Mouse (Mus musculus): ENCODE measurements around the gene Ralgps1. TPM values are rescaled to one million over a fixed set of nuclear protein-coding genes. Genes with fewer than 3 reads are reported as not detected.
A peak's percentile ranks its signal among the peaks of the same experiment; 100 is the strongest.
"Not testable (repeated sequence)": the region's sequence is repeated elsewhere in the genome, so short reads cannot be mapped to it uniquely, and the experiment has no call there.

Ralgps1 gene
- polyA plus RNA-seq, 1 experiment from 2014 or later: 0.63 TPM

- Histone ChIP-seq H3K4me2 (no peak overlapping the region), H3K27ac (no peak overlapping the region), H3K4me1 (replicated peaks) (peaks cover 26% of the 10 kb centered on the region), H3K9me3 (replicated peaks) (no peaks in the 10 kb centered on the region), H3K9ac (no peak overlapping the region), H3K4me3 (replicated peaks) (no peak overlapping the region), H3K27me3 (no peaks in the 10 kb centered on the region), H3K36me3 (no peaks in the 10 kb centered on the region)
- ATAC-seq (ENCODE audit: low read depth) (no peak), DNase-seq (no peak)
- WGBS (ENCODE audit: insufficient replicate concordance): 70% methylated on average over 4 of the region's 4 CpGs
Observed at GRCm38 (mm10) chr2:33219637-33220036, 151.6 kb downstream of the Ralgps1 start.

DNA sequence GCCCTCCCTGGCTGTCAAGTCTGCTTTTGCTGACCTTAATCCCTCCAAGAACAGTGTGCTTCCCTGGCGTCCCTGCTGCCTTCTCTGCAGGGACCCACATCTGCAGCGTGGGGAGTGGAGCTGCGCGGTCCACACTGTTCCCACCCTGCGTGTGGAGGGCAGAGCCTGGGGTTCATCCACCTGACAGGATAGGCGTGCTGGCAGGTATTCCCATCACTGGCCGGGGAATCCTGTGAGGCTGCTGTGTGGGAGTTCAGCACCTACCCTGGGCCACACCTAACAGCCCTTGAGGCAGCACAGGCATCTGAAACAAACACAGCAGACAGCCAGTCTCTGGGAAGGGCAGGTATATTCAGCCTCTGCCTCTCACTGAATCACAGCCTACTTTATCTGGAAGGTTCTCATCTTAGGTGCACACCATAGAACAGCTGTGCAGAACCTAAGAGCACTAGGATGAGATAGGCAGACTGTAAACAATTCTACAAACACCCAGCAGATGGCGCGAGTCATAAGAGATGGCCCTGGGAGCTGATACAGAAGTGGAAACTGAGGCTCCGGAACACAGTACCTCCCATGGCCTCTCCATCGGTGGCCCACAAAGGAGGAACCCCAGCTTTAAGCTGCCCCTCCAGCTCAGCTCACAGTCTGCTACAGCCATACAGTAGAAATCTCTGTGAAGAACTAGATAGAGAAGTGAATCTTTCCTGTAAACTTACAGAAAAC is 152.2 kb downstream of the Ralgps1 start:
- Histone ChIP-seq H3K9me3 (replicated peaks) (no peaks in the 10 kb centered on the region), H3K36me3 (no peaks in the 10 kb centered on the region), H3K4me1 (replicated peaks) (peaks cover 26% of the 10 kb centered on the region), H3K9ac (no peak overlapping the region), H3K27ac (no peak overlapping the region), H3K4me2 (no peak overlapping the region), H3K4me3 (replicated peaks) (no peak overlapping the region), H3K27me3 (no peaks in the 10 kb centered on the region)
- WGBS (ENCODE audit: insufficient replicate concordance): 56% methylated on average over 11 of the region's 11 CpGs
- DNase-seq: no peak
- ATAC-seq (ENCODE audit: low read depth): no peak

- ATAC-seq (ENCODE audit: low read depth): no peak
- Histone ChIP-seq H3K27ac (no peak overlapping the region), H3K36me3 (no peaks in the 10 kb centered on the region), H3K9me3 (replicated peaks) (no peaks in the 10 kb centered on the region), H3K9ac (no peak overlapping the region), H3K4me1 (replicated peaks) (peaks cover 28% of the 10 kb centered on the region), H3K4me3 (replicated peaks) (no peak overlapping the region), H3K4me2 (no peak overlapping the region), H3K27me3 (no peaks in the 10 kb centered on the region)
- 70% methylated on average over 3 of the region's 3 CpGs for WGBS (ENCODE audit: insufficient replicate concordance)
- no peak for DNase-seq
Observed at GRCm38 (mm10) chr2:33217425-33217794, 153.9 kb downstream of the Ralgps1 start.

- H3K27ac ChIP-seq: peak overlapping the region; percentile 29; the same call in 1 of the 2 replicates
- ATAC-seq (ENCODE audit: low read depth): no peak
- H3K27me3 ChIP-seq: no peaks in the 10 kb centered on the region
- peaks cover 28% of the 10 kb centered on the region for H3K4me1 ChIP-seq (replicated peaks)
- H3K4me2 ChIP-seq: peak overlapping the region; percentile 57
- peak overlapping the region; percentile 45; the same call in 1 of the 2 replicates for H3K9ac ChIP-seq
- peak overlapping the region; percentile 43 for H3K4me3 ChIP-seq (replicated peaks)
- WGBS (ENCODE audit: insufficient replicate concordance): 45% methylated on average over 18 of the region's 18 CpGs
- no peaks in the 10 kb centered on the region for H3K36me3 ChIP-seq
- DNase-seq: no peak
- H3K9me3 ChIP-seq (replicated peaks): no peaks in the 10 kb centered on the region
Observed at GRCm38 (mm10) chr2:33216645-33217424, 154.5 kb downstream of the Ralgps1 start.

- Histone ChIP-seq H3K9me3 (replicated peaks) (no peaks in the 10 kb centered on the region), H3K4me3 (replicated peaks) (peak within 1 kb of the TSS; percentile 43), H3K27ac (peak within 1 kb of the TSS; percentile 29; the same call in 1 of the 2 replicates), H3K36me3 (no peaks in the 10 kb centered on the region), H3K9ac (peak within 1 kb of the TSS; percentile 45), H3K4me1 (replicated peaks) (peaks cover 30% of the 10 kb centered on the region), H3K27me3 (no peaks in the 10 kb centered on the region), H3K4me2 (peak within 1 kb of the TSS; percentile 57)
- ATAC-seq (ENCODE audit: low read depth): peak; percentile 80
- peak; percentile 52 for DNase-seq
- 7% methylated on average over 22 of the region's 22 CpGs for WGBS (ENCODE audit: insufficient replicate concordance)
Observed at GRCm38 (mm10) chr2:33215700-33216509, 155.4 kb downstream of the Ralgps1 start, which contains the start of gene Angptl2. Gene Angptl2 (plus strand): TSS chr2:33216069.

- no peaks in the 10 kb centered on the region for H3K27me3 ChIP-seq
- no peak overlapping the region for H3K9ac ChIP-seq
- no peaks in the 10 kb centered on the region for H3K9me3 ChIP-seq (replicated peaks)
- peaks cover 35% of the 10 kb centered on the region for H3K4me1 ChIP-seq (replicated peaks)
- peak overlapping the region; percentile 43 for H3K4me3 ChIP-seq (replicated peaks)
- H3K36me3 ChIP-seq: no peaks in the 10 kb centered on the region
- 0 out of 2 replicates have a peak, but pooled peaks have one; percentile 1 for ATAC-seq (ENCODE audit: low read depth)
- peak overlapping the region; percentile 57 for H3K4me2 ChIP-seq
- 67% methylated on average over 5 of the region's 5 CpGs for WGBS (ENCODE audit: insufficient replicate concordance)
- no peak for DNase-seq
- H3K27ac ChIP-seq: no peak overlapping the region
Observed at GRCm38 (mm10) chr2:33215177-33215699, 156.0 kb downstream of the Ralgps1 start.

- H3K27me3 ChIP-seq; H3K9me3 ChIP-seq (replicated peaks); H3K4me2 ChIP-seq; H3K36me3 ChIP-seq; H3K4me3 ChIP-seq (replicated peaks); H3K9ac ChIP-seq; H3K27ac ChIP-seq; DNase-seq: not testable (repeated sequence)
- H3K4me1 ChIP-seq (replicated peaks): peaks cover 24% of the 10 kb centered on the region
- WGBS (ENCODE audit: insufficient replicate concordance): 65% methylated on average over 11 of the region's 11 CpGs
- ATAC-seq (ENCODE audit: low read depth): peak; percentile 16
Observed at GRCm38 (mm10) chr2:33211263-33211662, 160.0 kb downstream of the Ralgps1 start.

DNA sequence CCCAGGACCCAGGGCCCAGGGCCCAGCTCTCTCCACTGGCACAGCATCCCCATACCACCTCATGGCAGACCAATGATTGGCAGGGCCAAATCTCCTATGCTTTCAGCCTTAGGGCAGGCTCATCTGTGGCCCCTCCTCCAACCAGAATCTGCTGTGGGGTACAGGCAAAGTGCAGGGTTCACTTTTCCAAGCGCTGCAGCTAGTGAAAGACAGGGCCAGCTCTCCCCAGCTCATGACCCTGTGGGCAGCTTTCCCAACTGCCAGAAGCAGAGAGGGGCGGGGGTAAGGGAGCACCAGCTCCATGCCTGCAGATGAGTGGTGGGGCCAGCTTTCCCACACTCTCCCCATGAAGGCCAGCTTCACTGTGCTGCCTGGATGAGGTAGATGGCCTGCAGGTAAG is 160.4 kb downstream of the Ralgps1 start:
- no peak overlapping the region for H3K9ac ChIP-seq
- DNase-seq (no peak), ATAC-seq (ENCODE audit: low read depth) (peak; percentile 73)
- no peak overlapping the region for H3K4me2 ChIP-seq
- H3K4me3 ChIP-seq (replicated peaks): no peak overlapping the region
- no peak overlapping the region for H3K27ac ChIP-seq
- H3K27me3 ChIP-seq: no peaks in the 10 kb centered on the region
- no peaks in the 10 kb centered on the region for H3K36me3 ChIP-seq
- peaks cover 20% of the 10 kb centered on the region for H3K4me1 ChIP-seq (replicated peaks)
- H3K9me3 ChIP-seq (replicated peaks): no peaks in the 10 kb centered on the region
- WGBS (ENCODE audit: insufficient replicate concordance): 50% methylated on average over 2 of the region's 2 CpGs

GRCm38 (mm10) chr2:33208134-33208533 is 163.2 kb downstream of the Ralgps1 start:
- Histone ChIP-seq H3K36me3 (no peaks in the 10 kb centered on the region), H3K27ac (no peak overlapping the region), H3K9ac (no peak overlapping the region), H3K27me3 (no peaks in the 10 kb centered on the region), H3K4me2 (no peak overlapping the region), H3K4me3 (replicated peaks) (no peak overlapping the region), H3K9me3 (replicated peaks) (no peaks in the 10 kb centered on the region), H3K4me1 (replicated peaks) (peaks cover 18% of the 10 kb centered on the region)
- ATAC-seq (ENCODE audit: low read depth) (no peak), DNase-seq (no peak)
- 56% methylated on average over 5 of the region's 5 CpGs for WGBS (ENCODE audit: insufficient replicate concordance)

GRCm38 (mm10) chr2:33207069-33207468 is 164.2 kb downstream of the Ralgps1 start:
- H3K27ac ChIP-seq: no peak overlapping the region
- no peaks in the 10 kb centered on the region for H3K9me3 ChIP-seq (replicated peaks)
- H3K27me3 ChIP-seq: no peaks in the 10 kb centered on the region
- peaks cover 17% of the 10 kb centered on the region for H3K4me1 ChIP-seq (replicated peaks)
- WGBS (ENCODE audit: insufficient replicate concordance): 52% methylated on average over 4 of the region's 4 CpGs
- ATAC-seq (ENCODE audit: low read depth) (no peak), DNase-seq (no peak)
- no peak overlapping the region for H3K4me3 ChIP-seq (replicated peaks)
- no peak overlapping the region for H3K4me2 ChIP-seq
- no peak overlapping the region for H3K9ac ChIP-seq
- H3K36me3 ChIP-seq: no peaks in the 10 kb centered on the region

Data from liver, embryonic 13.5 days (tissue).